Mouse (Mus musculus) limb, embryonic 12.5 days (tissue): ENCODE data around the gene Ntrk1. TPM values are rescaled to one million over a fixed set of nuclear protein-coding genes. Genes with fewer than 3 reads are reported as not detected.

Source experiments
- ATAC-seq: fragments of 200-750 bp; cut with Nextera tagmentation; 2 replicates; pipeline ENCODE4 v1.8.0; 2017; ENCODE audit warnings: low read depth, moderate TSS enrichment; ENCODE audit not compliant: insufficient number of reproducible peaks, insufficient read depth, low FRiP score, low TSS enrichment
- H3K27ac ChIP-seq: fragments of 300-500 bp; sonication (generic); 2 replicates; pipeline ENCODE4 v1.5.1; 2016; ENCODE audit warnings: mild to moderate bottlenecking, moderate library complexity
- H3K27me3 ChIP-seq: fragments of 300-500 bp; sonication (generic); 2 replicates; pipeline ENCODE4 v1.6.1; 2016; ENCODE audit warnings: mild to moderate bottlenecking, moderate library complexity
- H3K36me3 ChIP-seq: fragments of 300-500 bp; sonication (generic); 2 replicates; pipeline ENCODE4 v1.6.1; 2016; ENCODE audit warnings: mild to moderate bottlenecking, moderate library complexity
- H3K4me1 ChIP-seq: fragments of 300-500 bp; sonication (generic); replicated peaks from 2 replicates; pipeline ENCODE4 v1.6.1; 2016
- H3K4me2 ChIP-seq: fragments of 300-500 bp; sonication (generic); 2 replicates; pipeline ENCODE4 v1.6.1; 2016; ENCODE audit warnings: mild to moderate bottlenecking, moderate library complexity
- H3K4me3 ChIP-seq: fragments of 300-500 bp; sonication (generic); replicated peaks from 2 replicates; pipeline ENCODE4 v1.5.1; 2016; ENCODE audit warnings: mild to moderate bottlenecking
- H3K9ac ChIP-seq: fragments of 300-500 bp; sonication (generic); replicated peaks from 2 replicates; pipeline ENCODE4 v1.6.1; 2016; ENCODE audit warnings: mild to moderate bottlenecking, moderate library complexity
- H3K9me3 ChIP-seq: fragments of 300-500 bp; sonication (generic); 2 replicates; pipeline ENCODE4 v1.6.1; 2016; ENCODE audit warnings: mild to moderate bottlenecking, moderate library complexity
- WGBS: fragments of 180-500 bp; shearing (Covaris S2); methylation state at CpG from one replicate; pipeline ENCODE4 v1.1.7; 2016; 5-methylcytosine and 5-hydroxymethylcytosine counted together
- polyA plus RNA-seq: library from polyadenylated mRNA; unstranded; fragments of >200 nt; fragmentation: Nextera tagmentation; extraction: Ambion mirVana; gene quantifications from 2 replicates; pipeline ENCODE4 v1.2.1, GENCODE M21; 2016

Ntrk1 gene
- polyA plus RNA-seq, 1 experiment from 2014 or later = 5.1 TPM

- WGBS = 70% methylated on average over 5 of the region's 5 CpGs
- Histone ChIP-seq H3K27me3 (peaks cover 7% of the 10 kb centered on the region), H3K36me3 (no peaks in the 10 kb centered on the region), H3K27ac (peak overlapping the region; percentile 90), H3K4me2 (peak overlapping the region; percentile 13; the same call in 1 of the 2 replicates), H3K4me3 (no peak overlapping the region), H3K9ac (no peak overlapping the region), H3K4me1 (peaks cover 75% of the 10 kb centered on the region), H3K9me3 (no peaks in the 10 kb centered on the region)
- no peak for ATAC-seq
Observed at GRCm38 (mm10) chr3:87765631-87766283, 29.2 kb downstream of the Ntrk1 start.

GRCm38 (mm10) chr3:87765091-87765490 is 29.9 kb downstream of the Ntrk1 start:
- no peak overlapping the region for H3K4me3 ChIP-seq
- WGBS = 12% methylated on average over 10 of the region's 10 CpGs
- H3K9ac ChIP-seq = no peak overlapping the region

GRCm38 (mm10) chr3:87764506-87764905 is 30.5 kb downstream of the Ntrk1 start:
- Histone ChIP-seq H3K4me3 (no peak overlapping the region), H3K9me3 (no peaks in the 10 kb centered on the region), H3K4me2 (peak overlapping the region; percentile 32), H3K27ac (peak overlapping the region; percentile 90), H3K4me1 (peaks cover 75% of the 10 kb centered on the region), H3K9ac (no peak overlapping the region), H3K27me3 (peaks cover under 1% of the 10 kb centered on the region), H3K36me3 (no peaks in the 10 kb centered on the region)
- no peak for ATAC-seq
- 30% methylated on average over 10 of the region's 10 CpGs for WGBS

More at GRCm38 (mm10) chr3:87765091-87765490, 29.9 kb downstream of the Ntrk1 start:
- ATAC-seq = no peak
- H3K36me3 ChIP-seq = no peaks in the 10 kb centered on the region
- peak overlapping the region; percentile 90 for H3K27ac ChIP-seq
- peaks cover 4% of the 10 kb centered on the region for H3K27me3 ChIP-seq
- H3K9me3 ChIP-seq = no peaks in the 10 kb centered on the region
- peaks cover 75% of the 10 kb centered on the region for H3K4me1 ChIP-seq
- H3K4me2 ChIP-seq = peak overlapping the region; percentile 32

GRCm38 (mm10) chr3:87763683-87764289 is 31.2 kb downstream of the Ntrk1 start:
- Histone ChIP-seq H3K27ac (peak overlapping the region; percentile 90), H3K9ac (peak overlapping the region; percentile 32; the same call in 1 of the 2 replicates), H3K9me3 (no peaks in the 10 kb centered on the region), H3K27me3 (no peaks in the 10 kb centered on the region; the same call in 1 of the 2 replicates), H3K36me3 (no peaks in the 10 kb centered on the region; the same call in 1 of the 2 replicates), H3K4me1 (peaks cover 80% of the 10 kb centered on the region), H3K4me3 (peak overlapping the region; percentile 8; the same call in 1 of the 2 replicates), H3K4me2 (peak overlapping the region; percentile 32)
- 12% methylated on average over 10 of the region's 15 CpGs for WGBS
- ATAC-seq = peak; percentile 48; the same call in 1 of the 2 replicates

GRCm38 (mm10) chr3:87763202-87763601 is 31.8 kb downstream of the Ntrk1 start:
- WGBS = 44% methylated on average over 4 of the region's 4 CpGs
- H3K9me3 ChIP-seq = no peaks in the 10 kb centered on the region
- H3K27ac ChIP-seq = peak overlapping the region; percentile 90
- no peak overlapping the region for H3K4me3 ChIP-seq
- ATAC-seq = no peak
- no peaks in the 10 kb centered on the region for H3K27me3 ChIP-seq
- peak overlapping the region; percentile 32; the same call in 1 of the 2 replicates for H3K9ac ChIP-seq
- H3K4me1 ChIP-seq = peaks cover 82% of the 10 kb centered on the region
- H3K36me3 ChIP-seq = no peaks in the 10 kb centered on the region; the same call in 1 of the 2 replicates
- peak overlapping the region; percentile 32 for H3K4me2 ChIP-seq

GRCm38 (mm10) chr3:87761408-87762375 is 33.3 kb downstream of the Ntrk1 start:
- 47% methylated on average over 20 of the region's 20 CpGs for WGBS
- ATAC-seq = no peak
- peak overlapping the region; percentile 59 for H3K27ac ChIP-seq
- no peaks in the 10 kb centered on the region for H3K9me3 ChIP-seq
- no peak overlapping the region for H3K4me3 ChIP-seq
- H3K4me1 ChIP-seq = peaks cover 67% of the 10 kb centered on the region
- 0 out of 2 replicates have a peak overlapping the region, but pooled peaks have one; percentile 10 for H3K4me2 ChIP-seq
- no peaks in the 10 kb centered on the region; the same call in 1 of the 2 replicates for H3K36me3 ChIP-seq
- peaks cover 8% of the 10 kb centered on the region for H3K27me3 ChIP-seq
- peak overlapping the region; percentile 51 for H3K9ac ChIP-seq

- no peak overlapping the region for H3K4me2 ChIP-seq
- no peak overlapping the region for H3K4me3 ChIP-seq
- WGBS = 41% methylated on average over 3 of the region's 5 CpGs
- H3K9ac ChIP-seq = no peak overlapping the region
- H3K36me3 ChIP-seq = peaks cover 14% of the 10 kb centered on the region; the same call in 1 of the 2 replicates
- no peak for ATAC-seq
- H3K9me3 ChIP-seq = no peaks in the 10 kb centered on the region
- H3K4me1 ChIP-seq = peaks cover 46% of the 10 kb centered on the region
- H3K27ac ChIP-seq = no peak overlapping the region
- H3K27me3 ChIP-seq = peaks cover 25% of the 10 kb centered on the region
Observed at GRCm38 (mm10) chr3:87758641-87759040, 36.3 kb downstream of the Ntrk1 start.

- H3K4me1 ChIP-seq = peaks cover 25% of the 10 kb centered on the region
- no peak overlapping the region for H3K4me3 ChIP-seq
- H3K4me2 ChIP-seq = peak overlapping the region; percentile 49
- 47% methylated on average over 20 of the region's 20 CpGs for WGBS
- H3K9ac ChIP-seq = peak overlapping the region; percentile 24; the same call in 1 of the 2 replicates
- H3K27me3 ChIP-seq = peaks cover 26% of the 10 kb centered on the region
- ATAC-seq = no peak
- no peak overlapping the region for H3K27ac ChIP-seq
- peaks cover 23% of the 10 kb centered on the region; the same call in 1 of the 2 replicates for H3K36me3 ChIP-seq
- H3K9me3 ChIP-seq = no peaks in the 10 kb centered on the region
Observed at GRCm38 (mm10) chr3:87756488-87756887, 38.5 kb downstream of the Ntrk1 start.

- no peaks in the 10 kb centered on the region for H3K9me3 ChIP-seq
- peak overlapping the region; percentile 12; the same call in 1 of the 2 replicates for H3K4me3 ChIP-seq
- ATAC-seq = peak; percentile 43
- peak overlapping the region; percentile 49 for H3K4me2 ChIP-seq
- peak overlapping the region; percentile 24; the same call in 1 of the 2 replicates for H3K9ac ChIP-seq
- no peak overlapping the region for H3K27ac ChIP-seq
- H3K36me3 ChIP-seq = peaks cover 28% of the 10 kb centered on the region; the same call in 1 of the 2 replicates
- H3K27me3 ChIP-seq = peaks cover 26% of the 10 kb centered on the region
- peaks cover 19% of the 10 kb centered on the region for H3K4me1 ChIP-seq
- 5% methylated on average over 24 of the region's 24 CpGs for WGBS
Observed at GRCm38 (mm10) chr3:87755964-87756363, 39.0 kb downstream of the Ntrk1 start.

- no peak for ATAC-seq
- H3K4me2 ChIP-seq = no peak overlapping the region
- H3K27me3 ChIP-seq = peaks cover 26% of the 10 kb centered on the region
- peaks cover 14% of the 10 kb centered on the region for H3K4me1 ChIP-seq
- peaks cover 47% of the 10 kb centered on the region for H3K36me3 ChIP-seq
- H3K27ac ChIP-seq = no peak overlapping the region
- no peak overlapping the region for H3K4me3 ChIP-seq
- H3K9ac ChIP-seq = peak overlapping the region; percentile 31; the same call in 1 of the 2 replicates
- 84% methylated on average over 13 of the region's 13 CpGs for WGBS
- H3K9me3 ChIP-seq = no peaks in the 10 kb centered on the region
Observed at GRCm38 (mm10) chr3:87753829-87754228, 41.1 kb downstream of the Ntrk1 start.
